Mouse (Mus musculus) embryonic facial prominence, embryonic 11.5 days (tissue): ENCODE results near the gene Cnot1. TPM values are rescaled to one million over a fixed set of nuclear protein-coding genes. Genes with fewer than 3 reads are reported as not detected.

Source experiments
- ATAC-seq: fragments of 200-750 bp; cut with Nextera tagmentation; replicated peaks from 2 replicates; pipeline ENCODE4 v1.8.0; 2017; ENCODE audit warnings: low read depth; ENCODE audit not compliant: insufficient number of reproducible peaks, low FRiP score, low TSS enrichment
- DNase-seq: peaks from one replicate; pipeline ENCODE4 v3.0.0-alpha.2; 2015; ENCODE audit warnings: low spot score
- H3K27ac ChIP-seq: fragments of 300-500 bp; sonication (generic); replicated peaks from 2 replicates; pipeline ENCODE4 v1.5.1; 2014; ENCODE audit warnings: mild to moderate bottlenecking, low read depth, low read length, control low read depth
- H3K27me3 ChIP-seq: fragments of 300-500 bp; sonication (generic); 2 replicates; pipeline ENCODE4 v1.6.1; 2014; ENCODE audit warnings: mild to moderate bottlenecking, low read length, moderate library complexity, mixed read lengths; ENCODE audit not compliant: control insufficient read depth, insufficient read depth
- H3K36me3 ChIP-seq: fragments of 300-500 bp; sonication (generic); replicated peaks from 2 replicates; pipeline ENCODE4 v1.6.1; 2014; ENCODE audit warnings: low read depth, mild to moderate bottlenecking, low read length, moderate library complexity, mixed read lengths; ENCODE audit not compliant: control insufficient read depth, insufficient read depth
- H3K4me1 ChIP-seq: fragments of 300-500 bp; sonication (generic); 2 replicates; pipeline ENCODE4 v1.6.1; 2014; ENCODE audit warnings: low read length, mixed read lengths; ENCODE audit not compliant: control insufficient read depth, insufficient read depth
- H3K4me2 ChIP-seq: fragments of 300-500 bp; sonication (generic); 2 replicates; pipeline ENCODE4 v1.6.1; 2014; ENCODE audit warnings: low read depth, mild to moderate bottlenecking, control low read depth, low read length, moderate library complexity
- H3K4me3 ChIP-seq: fragments of 300-500 bp; sonication (generic); 2 replicates; pipeline ENCODE4 v1.5.1; 2014; ENCODE audit warnings: low read depth, low read length, control low read depth
- H3K9ac ChIP-seq: fragments of 300-500 bp; sonication (generic); replicated peaks from 2 replicates; pipeline ENCODE4 v1.6.1; 2014; ENCODE audit warnings: mild to moderate bottlenecking, control low read depth, low read length
- H3K9me3 ChIP-seq: fragments of 300-500 bp; sonication (generic); replicated peaks from 2 replicates; pipeline ENCODE4 v1.6.1; 2016; ENCODE audit warnings: mild to moderate bottlenecking, low read length, inconsistent platforms, mixed read lengths; ENCODE audit not compliant: control insufficient read depth
- WGBS: fragments of 180-500 bp; shearing (Covaris S2); extraction: QIAGEN DNeasy Blood & Tissue Kit; methylation state at CpG from one replicate; pipeline ENCODE4 v1.1.7; 2014; 5-methylcytosine and 5-hydroxymethylcytosine counted together
- polyA plus RNA-seq: library from polyadenylated mRNA; unstranded; fragments of >200 nt; fragmentation: Nextera tagmentation; extraction: Ambion mirVana; gene quantifications from 2 replicates; pipeline ENCODE4 v1.2.1, GENCODE M21; 2014

The Cnot1 gene
- polyA plus RNA-seq, 1 experiment from 2014 or later, result 119 TPM

GRCm38 (mm10) chr8:95843968-95844367, 36.7 kb upstream of the Cnot1 start:
- ATAC-seq, result no peak
- Histone ChIP-seq H3K4me1 (no peaks in the 10 kb centered on the region), H3K36me3 (no peaks in the 10 kb centered on the region), H3K27ac (no peak overlapping the region), H3K9ac (no peak overlapping the region), H3K27me3 (no peaks in the 10 kb centered on the region), H3K4me3 (no peak overlapping the region), H3K9me3 (no peaks in the 10 kb centered on the region), H3K4me2 (no peak overlapping the region)
- WGBS, result 91% methylated on average over 6 of the region's 6 CpGs
- no peak for DNase-seq

- no peak overlapping the region for H3K9ac ChIP-seq
- ATAC-seq, result no peak
- no peak for DNase-seq
- no peak overlapping the region for H3K4me3 ChIP-seq
- no peak overlapping the region for H3K27ac ChIP-seq
- WGBS, result 90% methylated on average over 15 of the region's 15 CpGs
- H3K4me1 ChIP-seq, result no peaks in the 10 kb centered on the region
- no peak overlapping the region for H3K4me2 ChIP-seq
- H3K27me3 ChIP-seq, result no peaks in the 10 kb centered on the region
- no peaks in the 10 kb centered on the region for H3K36me3 ChIP-seq
- H3K9me3 ChIP-seq, result no peaks in the 10 kb centered on the region
Measured at GRCm38 (mm10) chr8:95841436-95841835, 34.2 kb upstream of the Cnot1 start.

DNA sequence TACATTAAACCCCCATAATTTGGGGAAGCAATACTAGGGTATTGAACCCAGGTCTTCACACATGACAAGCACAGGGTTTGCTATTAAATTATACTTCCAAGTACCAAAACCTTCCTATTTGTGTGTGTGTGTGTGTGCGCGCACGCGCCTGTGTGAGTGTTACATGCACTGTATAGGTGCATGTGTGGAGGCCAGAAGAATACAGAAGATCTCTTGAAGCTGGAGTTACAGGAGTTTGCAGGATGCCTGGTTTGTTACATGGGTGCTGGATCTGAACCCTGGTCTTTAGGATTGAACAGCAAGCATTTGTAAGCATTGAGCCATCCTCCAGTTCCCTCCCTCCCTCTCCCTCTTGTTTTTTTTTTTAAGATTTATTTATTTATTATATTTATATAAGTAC, 32.0 kb upstream of the Cnot1 start:
- Histone ChIP-seq H3K4me2 (no peak overlapping the region), H3K4me1 (no peaks in the 10 kb centered on the region), H3K36me3 (no peaks in the 10 kb centered on the region), H3K9me3 (no peaks in the 10 kb centered on the region), H3K9ac (no peak overlapping the region), H3K4me3 (no peak overlapping the region), H3K27me3 (no peaks in the 10 kb centered on the region), H3K27ac (no peak overlapping the region)
- ATAC-seq (no peak), DNase-seq (no peak)
- WGBS, result 98% methylated on average over 4 of the region's 4 CpGs

DNA sequence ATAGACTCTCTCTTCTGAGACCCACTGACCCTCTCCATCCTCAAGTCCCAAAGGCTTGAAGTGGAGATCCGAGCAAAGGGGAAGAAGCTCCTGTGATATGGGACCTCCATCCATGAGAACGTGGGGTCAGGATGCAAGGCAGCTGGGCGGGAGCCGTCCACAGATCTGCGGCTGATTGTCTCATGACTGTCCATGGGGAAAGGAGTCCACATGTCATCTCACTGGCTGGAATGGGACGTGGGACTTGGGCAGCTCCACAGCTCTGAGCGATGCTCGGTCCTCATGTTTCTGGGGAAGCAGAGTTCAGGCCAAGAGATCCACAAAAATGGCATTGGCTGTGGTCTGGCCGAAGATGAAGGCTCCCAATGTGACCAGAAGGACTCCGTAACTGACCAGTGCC, 30.0 kb upstream of the Cnot1 start:
- 89% methylated on average over 10 of the region's 10 CpGs for WGBS
- Histone ChIP-seq H3K36me3 (no peaks in the 10 kb centered on the region), H3K27ac (no peak overlapping the region), H3K4me3 (no peak overlapping the region), H3K9me3 (no peaks in the 10 kb centered on the region), H3K9ac (no peak overlapping the region), H3K4me2 (no peak overlapping the region), H3K4me1 (no peaks in the 10 kb centered on the region), H3K27me3 (no peaks in the 10 kb centered on the region)
- ATAC-seq (no peak), DNase-seq (no peak)

DNA sequence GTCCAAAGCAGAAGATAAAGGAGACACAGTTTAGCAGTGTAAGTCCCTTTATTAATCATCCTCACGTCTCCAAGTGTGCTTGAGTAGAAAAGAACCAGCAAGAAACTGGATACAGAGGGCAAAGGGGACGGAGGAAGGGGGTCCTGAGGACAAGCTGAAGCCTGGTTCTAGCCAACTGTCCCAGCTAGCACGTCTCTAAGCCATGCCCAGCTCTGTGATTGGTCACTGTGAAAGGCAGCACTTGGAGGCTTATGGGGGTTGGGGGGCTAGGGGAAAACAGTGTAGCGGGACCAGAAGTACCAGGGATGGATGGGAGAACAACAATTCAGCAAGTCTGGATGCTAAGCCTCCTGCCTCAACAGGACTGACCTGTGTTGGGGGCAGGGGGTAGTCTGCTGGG, 28.6 kb upstream of the Cnot1 start:
- Histone ChIP-seq H3K9me3 (no peaks in the 10 kb centered on the region), H3K9ac (no peak overlapping the region), H3K4me2 (no peak overlapping the region), H3K27me3 (no peaks in the 10 kb centered on the region), H3K27ac (no peak overlapping the region), H3K4me1 (no peaks in the 10 kb centered on the region), H3K4me3 (no peak overlapping the region), H3K36me3 (no peaks in the 10 kb centered on the region)
- 76% methylated on average over 4 of the region's 4 CpGs for WGBS
- no peak for DNase-seq
- no peak for ATAC-seq

DNA sequence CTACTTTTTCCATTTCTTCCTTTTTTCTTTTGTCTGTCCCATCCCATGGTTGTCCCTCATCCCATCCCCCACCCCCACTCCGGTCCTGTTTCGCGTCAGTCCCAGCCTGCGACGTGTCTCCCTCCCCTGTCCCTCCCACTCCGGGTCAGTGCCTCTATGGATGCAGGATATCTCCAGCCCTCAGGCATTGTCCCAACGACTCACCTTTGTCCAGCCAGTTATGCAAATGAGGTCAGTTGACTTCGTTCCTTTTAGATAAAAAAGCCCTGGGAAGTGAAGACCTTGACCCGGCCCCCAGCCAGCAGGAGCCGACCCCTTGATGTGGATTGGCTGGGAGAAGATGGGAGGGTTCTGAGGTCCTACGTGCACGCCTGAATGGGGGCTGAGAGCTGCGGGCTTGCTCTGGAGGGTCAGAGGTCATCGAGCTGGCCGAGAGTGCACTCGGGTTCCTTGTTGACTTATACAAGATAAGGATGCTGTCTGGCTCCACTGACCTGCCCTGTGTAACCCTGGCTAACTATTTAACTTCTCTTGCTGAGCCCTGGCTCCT, 26.2 kb upstream of the Cnot1 start:
- H3K9ac ChIP-seq, result peak overlapping the region; percentile 10; the same call in 1 of the 2 replicates
- no peak overlapping the region for H3K27ac ChIP-seq
- H3K4me1 ChIP-seq, result no peaks in the 10 kb centered on the region
- DNase-seq (peak; percentile 58), ATAC-seq (peak; percentile 69)
- H3K36me3 ChIP-seq, result no peaks in the 10 kb centered on the region
- H3K27me3 ChIP-seq, result no peaks in the 10 kb centered on the region
- under 1% methylated on average over 16 of the region's 16 CpGs for WGBS
- H3K4me2 ChIP-seq, result peak overlapping the region; percentile 56
- H3K9me3 ChIP-seq, result no peaks in the 10 kb centered on the region
- peak overlapping the region; percentile 34 for H3K4me3 ChIP-seq

DNA sequence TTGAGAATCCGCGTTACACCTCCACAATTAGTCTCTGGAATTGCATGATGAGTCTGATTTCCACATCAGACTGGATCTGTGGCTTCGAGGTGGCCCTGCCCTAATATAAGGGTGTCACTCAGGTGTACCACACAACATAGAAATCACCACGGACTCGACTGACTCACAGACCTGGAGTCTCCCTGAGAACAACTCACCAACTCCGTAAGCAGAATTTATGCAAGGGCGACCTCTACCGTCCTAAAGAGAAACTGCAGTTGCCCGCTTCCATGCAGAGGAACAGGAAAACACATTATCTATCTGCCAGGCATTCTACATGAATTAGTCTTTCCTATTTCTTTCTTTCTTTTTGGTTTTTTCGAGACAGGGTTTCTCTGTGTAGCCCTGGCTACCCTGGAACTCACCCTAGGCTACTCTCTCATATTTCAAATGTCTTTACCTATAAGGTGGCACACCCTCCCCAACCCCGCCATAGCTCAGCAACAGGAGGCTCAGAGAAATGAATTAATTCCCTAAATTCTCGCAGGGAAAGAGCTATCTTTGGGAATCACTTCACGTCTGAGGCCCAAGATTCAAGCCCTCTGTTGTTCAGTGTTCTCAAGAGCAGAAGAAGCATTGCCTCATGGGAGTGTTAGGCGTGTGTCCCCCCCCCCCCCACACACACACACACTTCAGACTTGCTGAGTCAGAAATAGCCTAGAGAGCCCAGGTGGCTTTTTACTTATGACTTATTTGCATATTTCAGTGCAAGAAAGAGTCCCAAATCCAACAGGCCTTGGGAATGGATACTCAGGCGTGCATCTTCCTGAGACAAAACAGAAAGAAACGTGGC, 25.6 kb upstream of the Cnot1 start:
- Histone ChIP-seq H3K27ac (no peak overlapping the region), H3K9ac (no peak overlapping the region)

GRCm38 (mm10) chr8:95830144-95830543, 22.9 kb upstream of the Cnot1 start:
- H3K4me2 ChIP-seq, result no peak overlapping the region
- 65% methylated on average over 3 of the region's 3 CpGs for WGBS
- H3K9ac ChIP-seq, result no peak overlapping the region

More for the DNA sequence above, 25.6 kb upstream of the Cnot1 start:
- Histone ChIP-seq H3K27me3 (no peaks in the 10 kb centered on the region), H3K4me2 (peak overlapping the region; percentile 56), H3K4me1 (no peaks in the 10 kb centered on the region), H3K4me3 (peak overlapping the region; percentile 34), H3K9me3 (no peaks in the 10 kb centered on the region), H3K36me3 (no peaks in the 10 kb centered on the region)
- peak; percentile 93 for DNase-seq
- peak; percentile 79 for ATAC-seq
- 15% methylated on average over 16 of the region's 16 CpGs for WGBS

More at GRCm38 (mm10) chr8:95830144-95830543, 22.9 kb upstream of the Cnot1 start:
- Histone ChIP-seq H3K27ac (no peak overlapping the region), H3K36me3 (no peaks in the 10 kb centered on the region), H3K4me3 (no peak overlapping the region), H3K9me3 (no peaks in the 10 kb centered on the region), H3K27me3 (no peaks in the 10 kb centered on the region), H3K4me1 (no peaks in the 10 kb centered on the region)
- ATAC-seq, result no peak
- DNase-seq, result no peak
